Mouse (Mus musculus) neural tube, embryonic 11.5 days (tissue): ENCODE measurements around the gene Micu2. TPM values are rescaled to one million over a fixed set of nuclear protein-coding genes. Genes with fewer than 3 reads are reported as not detected.
A peak's percentile ranks its signal among the peaks of the same experiment; 100 is the strongest.

Source experiments
- ATAC-seq: fragments of 200-750 bp; cut with Nextera tagmentation; 2 replicates; pipeline ENCODE4 v1.8.0; 2017; ENCODE audit warnings: moderate number of reproducible peaks, mild to moderate bottlenecking, moderate TSS enrichment, moderate library complexity; ENCODE audit not compliant: insufficient read depth, low FRiP score, low TSS enrichment
- DNase-seq: peaks from one replicate; pipeline ENCODE4 v3.0.0-alpha.2; 2015; ENCODE audit warnings: low spot score
- H3K27ac ChIP-seq: fragments of 300-500 bp; sonication (generic); 2 replicates; pipeline ENCODE4 v1.5.1; 2014; ENCODE audit warnings: low read depth, mild to moderate bottlenecking, low read length
- H3K27me3 ChIP-seq: fragments of 300-500 bp; sonication (generic); 2 replicates; pipeline ENCODE4 v1.6.1; 2014; ENCODE audit warnings: mild to moderate bottlenecking, low read length, mixed read lengths; ENCODE audit not compliant: control insufficient read depth, insufficient read depth
- H3K36me3 ChIP-seq: fragments of 300-500 bp; sonication (generic); 2 replicates; pipeline ENCODE4 v1.6.1; 2014; ENCODE audit warnings: mild to moderate bottlenecking, low read length, moderate library complexity, mixed read lengths; ENCODE audit not compliant: control insufficient read depth, insufficient read depth
- H3K4me1 ChIP-seq: fragments of 300-500 bp; sonication (generic); 2 replicates; pipeline ENCODE4 v1.6.1; 2014; ENCODE audit warnings: low read length, mixed read lengths; ENCODE audit not compliant: control insufficient read depth, insufficient read depth
- H3K4me2 ChIP-seq: fragments of 300-500 bp; sonication (generic); 2 replicates; pipeline ENCODE4 v1.6.1; 2014; ENCODE audit warnings: low read depth, mild to moderate bottlenecking, moderate library complexity
- H3K4me3 ChIP-seq: fragments of 300-500 bp; sonication (generic); 2 replicates; pipeline ENCODE4 v1.5.1; 2014; ENCODE audit warnings: low read depth, low read length
- H3K9ac ChIP-seq: fragments of 300-500 bp; sonication (generic); 2 replicates; pipeline ENCODE4 v1.6.1; 2014; ENCODE audit warnings: mild to moderate bottlenecking, low read length
- H3K9me3 ChIP-seq: fragments of 300-500 bp; sonication (generic); 2 replicates; pipeline ENCODE4 v1.6.1; 2016; ENCODE audit warnings: low read length; ENCODE audit not compliant: control insufficient read depth
- WGBS: fragments of 180-500 bp; shearing (Covaris S2); extraction: QIAGEN DNeasy Blood & Tissue Kit; methylation state at CpG from one replicate; pipeline ENCODE4 v1.1.7; 2014; 5-methylcytosine and 5-hydroxymethylcytosine counted together
- polyA plus RNA-seq: library from polyadenylated mRNA; unstranded; fragments of >200 nt; fragmentation: Nextera tagmentation; extraction: Ambion mirVana; gene quantifications from 2 replicates; pipeline ENCODE4 v1.2.1, GENCODE M21; 2014

Micu2 gene
- 54.4 and 59.9 TPM in 2 replicates for polyA plus RNA-seq

GRCm38 (mm10) chr14:57998526-57999401 is at the start of gene Micu2:
Micu2 (minus strand) TSS chr14:57999262.
- Histone ChIP-seq H3K9me3 (no peaks in the 10 kb centered on the region), H3K4me3 (peak within 1 kb of the TSS; percentile 90), H3K27ac (peak within 1 kb of the TSS; percentile 67; the same call in 1 of the 2 replicates), H3K4me1 (no peaks in the 10 kb centered on the region), H3K4me2 (peak within 1 kb of the TSS; percentile 62), H3K36me3 (no peaks in the 10 kb centered on the region), H3K27me3 (no peaks in the 10 kb centered on the region), H3K9ac (peak within 1 kb of the TSS; percentile 92)
- peak; percentile 91 for DNase-seq
- WGBS: 3% methylated on average over 67 of the region's 76 CpGs
- ATAC-seq: peak; percentile 98

GRCm38 (mm10) chr14:58046639-58047284 is 47.7 kb upstream of the Micu2 start:
- no peak for ATAC-seq
- H3K4me3 ChIP-seq: no peak overlapping the region
- no peak overlapping the region for H3K4me2 ChIP-seq
- H3K27me3 ChIP-seq: no peaks in the 10 kb centered on the region
- H3K9me3 ChIP-seq: no peaks in the 10 kb centered on the region
- no peaks in the 10 kb centered on the region for H3K36me3 ChIP-seq
- no peak for DNase-seq
- H3K9ac ChIP-seq: no peak overlapping the region
- WGBS: 83% methylated on average over 4 of the region's 4 CpGs
- no peaks in the 10 kb centered on the region for H3K4me1 ChIP-seq
- H3K27ac ChIP-seq: no peak overlapping the region

GRCm38 (mm10) chr14:58036174-58036573 is 37.1 kb upstream of the Micu2 start:
- no peak overlapping the region for H3K27ac ChIP-seq
- peaks cover 5% of the 10 kb centered on the region; the same call in 1 of the 2 replicates for H3K4me1 ChIP-seq
- no peak for DNase-seq
- no peak overlapping the region for H3K4me2 ChIP-seq
- ATAC-seq: no peak
- no peaks in the 10 kb centered on the region for H3K36me3 ChIP-seq
- WGBS: 11% methylated on average over 6 of the region's 6 CpGs
- H3K9ac ChIP-seq: no peak overlapping the region
- H3K4me3 ChIP-seq: no peak overlapping the region
- H3K27me3 ChIP-seq: no peaks in the 10 kb centered on the region
- H3K9me3 ChIP-seq: no peaks in the 10 kb centered on the region; the same call in 1 of the 2 replicates

GRCm38 (mm10) chr14:58034567-58034966 is 35.5 kb upstream of the Micu2 start:
- DNase-seq (peak; percentile 70), ATAC-seq (no peak)
- H3K9me3 ChIP-seq: no peaks in the 10 kb centered on the region
- WGBS: 13% methylated on average over 8 of the region's 8 CpGs
- H3K4me3 ChIP-seq: no peak overlapping the region
- H3K27me3 ChIP-seq: no peaks in the 10 kb centered on the region
- H3K9ac ChIP-seq: no peak overlapping the region
- no peak overlapping the region for H3K27ac ChIP-seq
- no peaks in the 10 kb centered on the region for H3K36me3 ChIP-seq
- H3K4me2 ChIP-seq: no peak overlapping the region
- peaks cover 5% of the 10 kb centered on the region; the same call in 1 of the 2 replicates for H3K4me1 ChIP-seq

GRCm38 (mm10) chr14:58018869-58019268 is 19.8 kb upstream of the Micu2 start:
- ATAC-seq (no peak), DNase-seq (no peak)
- Histone ChIP-seq H3K4me2 (no peak overlapping the region), H3K4me1 (no peaks in the 10 kb centered on the region), H3K9me3 (0 out of 2 replicates have a peak, but pooled peaks cover 2% of the 10 kb centered on the region), H3K9ac (no peak overlapping the region), H3K4me3 (no peak overlapping the region), H3K27me3 (no peaks in the 10 kb centered on the region), H3K36me3 (no peaks in the 10 kb centered on the region), H3K27ac (no peak overlapping the region)
- WGBS: 38% methylated on average over 2 of the region's 2 CpGs

GRCm38 (mm10) chr14:58003852-58004251 is 4.8 kb upstream of the Micu2 start:
- H3K4me1 ChIP-seq: no peaks in the 10 kb centered on the region
- no peak overlapping the region for H3K4me2 ChIP-seq
- H3K27me3 ChIP-seq: no peaks in the 10 kb centered on the region
- no peak for DNase-seq
- no peak overlapping the region for H3K27ac ChIP-seq
- ATAC-seq: no peak
- no peaks in the 10 kb centered on the region for H3K36me3 ChIP-seq
- H3K4me3 ChIP-seq: no peak overlapping the region
- H3K9me3 ChIP-seq: no peaks in the 10 kb centered on the region
- WGBS: 70% methylated on average over 6 of the region's 6 CpGs
- H3K9ac ChIP-seq: no peak overlapping the region

- Histone ChIP-seq H3K36me3 (no peaks in the 10 kb centered on the region), H3K9ac (no peak overlapping the region), H3K27ac (no peak overlapping the region), H3K4me3 (no peak overlapping the region), H3K9me3 (no peaks in the 10 kb centered on the region), H3K4me1 (no peaks in the 10 kb centered on the region), H3K4me2 (no peak overlapping the region), H3K27me3 (no peaks in the 10 kb centered on the region)
- 80% methylated on average over 1 of the region's 1 CpGs for WGBS
- ATAC-seq: no peak
- no peak for DNase-seq
Measured at GRCm38 (mm10) chr14:58002161-58002560, 3.1 kb upstream of the Micu2 start.

- H3K9me3 ChIP-seq: no peaks in the 10 kb centered on the region
- no peaks in the 10 kb centered on the region for H3K36me3 ChIP-seq
- no peaks in the 10 kb centered on the region for H3K4me1 ChIP-seq
- H3K4me2 ChIP-seq: peak overlapping the region; percentile 62
- no peaks in the 10 kb centered on the region for H3K27me3 ChIP-seq
- H3K9ac ChIP-seq: peak overlapping the region; percentile 92
- WGBS: 33% methylated on average over 5 of the region's 5 CpGs
- DNase-seq (no peak), ATAC-seq (no peak)
- H3K4me3 ChIP-seq: peak overlapping the region; percentile 90
- H3K27ac ChIP-seq: no peak overlapping the region
Measured at GRCm38 (mm10) chr14:57999402-57999734, 306 bp upstream of the Micu2 start.
